Mouse (Mus musculus) liver, postnatal 0 days (tissue): ENCODE data around the gene Cdk6. TPM values are rescaled to one million over a fixed set of nuclear protein-coding genes. Genes with fewer than 3 reads are reported as not detected.
"Not testable (repeated sequence)": the region's sequence is repeated elsewhere in the genome, so short reads cannot be mapped to it uniquely, and the experiment has no call there.

Experiments used
- ATAC-seq: fragments of 200-750 bp; cut with Nextera tagmentation; 2 replicates; pipeline ENCODE4 v1.8.0; 2017; ENCODE audit warnings: mild to moderate bottlenecking, moderate library complexity
- DNase-seq: peaks from one replicate; pipeline ENCODE4 v3.0.0-alpha.2; 2016
- H3K27ac ChIP-seq: fragments of 300-500 bp; sonication (generic); 2 replicates; pipeline ENCODE4 v1.5.1; 2014; ENCODE audit warnings: antibody characterized with exemption, moderate library complexity, mild to moderate bottlenecking, low read depth
- H3K27me3 ChIP-seq: fragments of 300-500 bp; sonication (generic); 2 replicates; pipeline ENCODE4 v1.6.1; 2014; ENCODE audit warnings: low read length, control low read depth, mixed read lengths; ENCODE audit not compliant: insufficient read depth
- H3K36me3 ChIP-seq: fragments of 300-500 bp; sonication (generic); replicated peaks from 2 replicates; pipeline ENCODE4 v1.6.1; 2014; ENCODE audit warnings: mild to moderate bottlenecking, control low read depth, low read length, moderate library complexity, mixed read lengths; ENCODE audit not compliant: insufficient read depth
- H3K4me1 ChIP-seq: fragments of 300-500 bp; sonication (generic); 2 replicates; pipeline ENCODE4 v1.6.1; 2014; ENCODE audit warnings: antibody characterized with exemption, mild to moderate bottlenecking, control low read depth; ENCODE audit not compliant: insufficient read depth
- H3K4me2 ChIP-seq: fragments of 300-500 bp; sonication (generic); 2 replicates; pipeline ENCODE4 v1.6.1; 2014; ENCODE audit warnings: low read depth, mild to moderate bottlenecking, low read length, moderate library complexity, mixed read lengths
- H3K4me3 ChIP-seq: fragments of 300-500 bp; sonication (generic); 2 replicates; pipeline ENCODE4 v1.5.1; 2014; ENCODE audit warnings: low read depth, low read length
- H3K9ac ChIP-seq: fragments of 300-500 bp; sonication (generic); replicated peaks from 2 replicates; pipeline ENCODE4 v1.6.1; 2014; ENCODE audit warnings: mild to moderate bottlenecking, moderate library complexity
- H3K9me3 ChIP-seq: fragments of 300-500 bp; sonication (generic); 2 replicates; pipeline ENCODE4 v1.6.1; 2016; ENCODE audit warnings: mild to moderate bottlenecking, control low read depth, low read length, mixed read lengths
- CTCF ChIP-seq: sonication (generic); IDR thresholded peaks from 2 replicates; pipeline ENCODE4 v1.5.1; 2016; ENCODE audit warnings: antibody characterized with exemption, low read depth
- EP300 ChIP-seq: IDR thresholded peaks from 2 replicates; pipeline ENCODE4 v1.6.1; 2016; ENCODE audit warnings: antibody characterized with exemption, low read depth, mild to moderate bottlenecking
- WGBS: fragments of 180-500 bp; shearing (Covaris S2); extraction: QIAGEN DNeasy Blood & Tissue Kit; methylation state at CpG from one replicate; pipeline ENCODE4 v1.1.7; 2014; ENCODE audit not compliant: insufficient replicate concordance; 5-methylcytosine and 5-hydroxymethylcytosine counted together
- polyA plus RNA-seq: library from polyadenylated mRNA; unstranded; fragments of >200 nt; fragmentation: Nextera tagmentation; extraction: Ambion mirVana; gene quantifications from 2 replicates; pipeline ENCODE4 v1.2.1, GENCODE M21; 2015

Gene Cdk6
- polyA plus RNA-seq, 1 experiment from 2014 or later: 17.3 TPM

DNA sequence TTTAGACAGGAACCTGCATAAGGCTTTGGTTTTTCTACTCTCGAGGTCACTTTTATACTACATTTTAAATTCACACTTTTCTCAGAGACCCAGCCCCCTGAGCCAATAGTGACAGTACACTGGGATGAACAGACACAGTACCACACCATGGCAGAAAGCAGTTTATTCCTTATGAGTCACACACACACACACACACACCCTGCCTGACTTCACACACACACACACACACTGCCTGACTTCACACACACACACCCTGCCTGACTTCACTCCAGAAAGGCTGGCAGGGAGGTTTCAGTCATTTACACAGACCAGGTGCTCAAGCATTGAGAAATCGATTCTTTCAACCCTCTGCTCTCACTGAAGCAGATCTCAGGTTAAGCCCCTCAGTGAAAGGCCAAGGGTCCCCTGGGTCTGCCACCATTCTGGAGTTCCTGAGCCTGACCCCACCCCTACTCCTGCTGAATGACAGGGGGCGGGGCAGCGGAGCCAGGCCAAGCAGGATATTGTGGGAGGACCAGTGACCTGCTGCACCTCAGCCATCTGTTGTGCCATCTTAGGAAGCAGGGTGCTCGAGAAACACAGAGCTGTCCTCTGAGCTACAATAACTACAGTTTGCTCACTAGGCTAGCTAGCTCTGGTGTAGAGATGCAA, 185.9 kb downstream of the Cdk6 start:
- Histone ChIP-seq H3K4me1 (no peaks in the 10 kb centered on the region), H3K27me3 (no peaks in the 10 kb centered on the region), H3K9ac (no peak overlapping the region), H3K9me3 (no peaks in the 10 kb centered on the region), H3K36me3 (peaks cover 5% of the 10 kb centered on the region), H3K4me2 (no peak overlapping the region), H3K27ac (no peak overlapping the region), H3K4me3 (no peak overlapping the region)
- ATAC-seq (peak; percentile 21; the same call in 1 of the 2 replicates), DNase-seq (no peak)
- TF ChIP-seq EP300 (no peak), CTCF (no peak)
- WGBS: 64% methylated on average over 5 of the region's 5 CpGs

DNA sequence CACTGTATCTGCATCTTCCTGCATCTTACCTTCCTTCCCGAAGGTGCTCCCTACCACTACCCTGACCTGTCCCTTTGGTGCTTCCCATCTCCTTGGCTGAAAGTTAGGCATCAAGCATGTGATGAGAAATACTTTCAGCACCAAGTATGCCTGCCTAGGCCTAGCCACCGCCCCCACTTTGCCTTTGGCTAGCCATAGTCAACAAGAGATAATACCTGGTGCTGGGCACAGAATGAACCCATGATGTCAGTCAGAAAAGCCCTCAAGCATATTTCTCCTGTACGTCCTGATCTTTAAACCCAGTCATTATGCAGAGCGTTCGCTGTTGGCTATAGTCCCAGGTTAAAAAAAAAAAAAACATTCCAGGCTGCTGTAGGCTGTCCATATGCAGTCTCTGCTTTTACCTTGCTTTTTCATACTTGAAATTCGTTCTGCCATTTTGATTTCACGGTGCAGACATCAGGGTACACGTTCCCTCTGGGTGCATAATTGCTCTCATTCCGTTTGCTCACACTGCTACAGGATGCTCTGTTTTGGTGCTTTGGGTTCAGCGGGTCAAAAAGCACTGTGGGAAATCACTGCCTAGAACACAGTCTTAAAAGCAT, 188.4 kb downstream of the Cdk6 start:
- Histone ChIP-seq H3K36me3 (0 out of 2 replicates have a peak, but pooled peaks cover 4% of the 10 kb centered on the region), H3K27me3 (no peaks in the 10 kb centered on the region), H3K4me3 (no peak overlapping the region), H3K9ac (no peak overlapping the region), H3K27ac (no peak overlapping the region), H3K4me1 (no peaks in the 10 kb centered on the region), H3K9me3 (no peaks in the 10 kb centered on the region), H3K4me2 (no peak overlapping the region)
- no peak for TF ChIP-seq EP300
- WGBS: 84% methylated on average over 10 of the region's 10 CpGs
- no peak for DNase-seq
- no peak for ATAC-seq

DNA sequence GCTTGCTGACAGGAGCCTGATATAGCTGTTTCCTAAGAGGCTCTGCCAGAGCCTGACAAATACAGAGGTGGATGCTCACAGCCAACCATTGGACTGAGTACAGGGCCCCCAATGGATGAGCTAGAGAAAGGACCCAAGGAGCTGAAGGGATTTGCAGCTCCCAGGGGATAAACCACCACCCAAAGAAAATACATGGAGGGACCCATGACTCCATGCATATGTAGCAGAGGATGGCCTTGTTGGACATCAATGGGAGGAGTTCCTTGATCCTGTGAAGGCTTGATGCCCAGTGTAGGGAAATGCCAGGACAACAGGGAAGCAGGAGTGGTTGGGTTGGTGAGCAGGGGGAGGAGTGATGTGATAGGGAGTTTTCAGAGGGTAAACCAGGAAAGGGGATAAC, 190.8 kb downstream of the Cdk6 start:
- not testable (repeated sequence) for H3K27me3 ChIP-seq, H3K9ac ChIP-seq, H3K9me3 ChIP-seq, ATAC-seq, H3K36me3 ChIP-seq, H3K27ac ChIP-seq, DNase-seq, H3K4me2 ChIP-seq, H3K4me3 ChIP-seq, H3K4me1 ChIP-seq

DNA sequence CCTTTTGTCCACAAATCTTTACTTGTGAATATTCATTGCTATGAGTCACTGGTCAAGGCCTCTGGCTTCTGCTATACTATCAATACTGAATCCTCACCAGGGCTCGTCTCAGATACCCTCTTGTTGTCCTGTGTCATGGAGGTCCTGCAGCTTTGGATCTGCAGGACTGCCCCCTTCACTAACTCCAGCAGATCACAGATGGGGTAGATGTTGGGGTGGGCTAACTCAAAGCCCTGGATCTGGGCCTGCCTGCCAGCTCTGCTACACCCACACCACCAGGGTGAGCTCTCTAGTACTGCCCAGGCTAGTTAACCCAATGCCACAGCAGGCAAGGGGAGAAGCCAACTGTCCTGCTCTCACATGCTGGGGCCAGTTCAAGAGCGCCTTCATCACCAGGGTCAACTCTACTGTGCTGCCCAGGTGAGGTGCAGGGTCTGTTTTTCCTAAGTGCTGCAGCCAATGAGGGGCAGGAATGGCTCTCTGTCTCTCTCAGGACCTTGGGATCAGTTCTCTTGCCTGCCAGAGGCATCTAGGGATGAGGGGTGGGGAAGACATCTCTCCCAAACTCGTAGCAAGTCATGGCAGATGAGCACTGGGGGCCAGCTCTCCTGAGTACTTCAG, 195.4 kb downstream of the Cdk6 start:
- Histone ChIP-seq H3K4me3 (no peak overlapping the region), H3K27me3 (no peaks in the 10 kb centered on the region), H3K4me2 (no peak overlapping the region), H3K36me3 (no peaks in the 10 kb centered on the region), H3K9me3 (no peaks in the 10 kb centered on the region), H3K9ac (no peak overlapping the region), H3K27ac (no peak overlapping the region), H3K4me1 (no peaks in the 10 kb centered on the region)
- 71% methylated on average over 3 of the region's 3 CpGs for WGBS
- TF ChIP-seq EP300 (no peak), CTCF (no peak)
- DNase-seq: no peak
- ATAC-seq: no peak

DNA sequence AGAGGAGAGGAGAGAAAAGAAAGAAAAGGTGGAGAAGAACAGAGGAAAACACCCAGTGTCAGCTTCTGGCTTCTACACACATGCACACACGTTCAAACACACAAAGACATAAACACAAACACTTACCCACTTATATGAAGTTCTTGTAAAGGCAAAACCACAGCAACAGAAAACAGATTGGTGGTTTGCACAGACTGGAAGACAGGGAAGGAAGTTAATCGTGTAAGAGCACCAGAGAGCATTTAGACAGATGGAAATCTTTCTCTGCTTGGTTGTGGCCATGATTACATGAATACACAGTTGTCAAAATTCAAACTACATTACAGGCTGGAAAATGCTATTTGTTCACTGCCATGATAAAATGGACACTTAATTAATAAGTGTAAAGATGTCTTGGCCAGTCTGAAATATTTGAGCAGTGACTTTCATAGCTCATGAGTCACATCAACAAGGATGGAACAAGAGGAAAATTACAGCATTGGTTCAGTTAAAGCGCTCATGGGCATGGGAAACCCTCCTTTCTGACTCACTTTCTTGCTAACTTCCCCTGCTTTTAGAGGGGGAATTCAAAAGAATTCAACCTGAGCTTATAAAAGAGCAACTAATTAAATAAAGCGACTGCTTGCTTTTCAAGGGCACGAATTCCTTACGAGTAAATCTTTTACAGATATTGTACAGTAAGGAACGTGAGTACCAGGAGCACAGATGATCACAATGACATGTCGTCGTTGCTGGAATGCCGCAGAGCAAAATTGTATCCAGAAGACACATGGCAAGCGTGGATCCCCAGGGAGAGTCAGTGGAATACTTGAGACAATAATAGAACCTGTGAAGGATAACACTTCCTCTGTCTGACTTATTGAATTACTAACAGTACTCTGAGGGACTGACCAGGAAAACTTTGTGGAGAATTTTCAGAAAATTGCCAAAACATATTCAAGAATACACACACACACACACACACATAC, 197.5 kb downstream of the Cdk6 start:
- Histone ChIP-seq H3K9me3 (no peaks in the 10 kb centered on the region), H3K4me2 (no peak overlapping the region), H3K36me3 (no peaks in the 10 kb centered on the region), H3K27ac (no peak overlapping the region), H3K27me3 (no peaks in the 10 kb centered on the region), H3K9ac (no peak overlapping the region), H3K4me1 (no peaks in the 10 kb centered on the region), H3K4me3 (no peak overlapping the region)
- 61% methylated on average over 11 of the region's 11 CpGs for WGBS
- ATAC-seq: no peak
- DNase-seq: no peak
- TF ChIP-seq EP300: no peak
- TF ChIP-seq CTCF: no peak

DNA sequence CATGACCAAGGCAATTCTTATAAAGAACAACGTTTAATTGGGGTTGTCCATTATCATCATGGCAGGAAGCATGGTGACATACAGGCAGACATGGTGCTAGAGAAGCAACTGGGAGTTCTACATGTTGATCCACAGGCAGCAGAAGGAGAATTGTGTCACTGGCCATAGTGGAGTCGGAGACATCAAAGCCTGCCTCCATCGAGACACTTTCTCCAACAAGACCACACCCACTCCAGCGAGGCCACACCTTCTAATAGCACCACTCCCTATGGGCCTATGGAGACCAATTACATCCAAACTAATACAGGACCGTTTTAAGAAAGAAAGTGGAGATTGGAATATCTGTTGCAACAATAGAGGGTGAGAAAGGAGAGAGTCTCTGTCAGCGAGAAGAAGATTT, 200.6 kb downstream of the Cdk6 start:
- H3K9ac ChIP-seq: no peak overlapping the region
- no peak overlapping the region for H3K4me2 ChIP-seq
- WGBS: 76% methylated on average over 6 of the region's 6 CpGs
- no peak for ATAC-seq
- TF ChIP-seq EP300 (no peak), CTCF (no peak)
- no peak overlapping the region for H3K27ac ChIP-seq
- H3K9me3 ChIP-seq: no peaks in the 10 kb centered on the region
- H3K27me3 ChIP-seq: no peaks in the 10 kb centered on the region
- no peak for DNase-seq
- H3K4me3 ChIP-seq: no peak overlapping the region
- H3K4me1 ChIP-seq: peaks cover 21% of the 10 kb centered on the region
- 0 out of 2 replicates have a peak, but pooled peaks cover under 1% of the 10 kb centered on the region for H3K36me3 ChIP-seq
